Mouse (Mus musculus): Measurements from ENCODE around the gene Sgk1.

- no peak for TF ChIP-seq CTCF (IDR thresholded peaks at IDR 0.05; ENCODE audit: borderline replicate concordance, insufficient read depth, low read depth, low read length)
- TF ChIP-seq POLR2A (IDR thresholded peaks at IDR 0.05; ENCODE audit: borderline replicate concordance, insufficient read depth, low read length): no peak
Observed at GRCm38 (mm10) chr10:21845601-21846282, 36.2 kb upstream of the Sgk1 start.
